In the genomic region with DNA sequence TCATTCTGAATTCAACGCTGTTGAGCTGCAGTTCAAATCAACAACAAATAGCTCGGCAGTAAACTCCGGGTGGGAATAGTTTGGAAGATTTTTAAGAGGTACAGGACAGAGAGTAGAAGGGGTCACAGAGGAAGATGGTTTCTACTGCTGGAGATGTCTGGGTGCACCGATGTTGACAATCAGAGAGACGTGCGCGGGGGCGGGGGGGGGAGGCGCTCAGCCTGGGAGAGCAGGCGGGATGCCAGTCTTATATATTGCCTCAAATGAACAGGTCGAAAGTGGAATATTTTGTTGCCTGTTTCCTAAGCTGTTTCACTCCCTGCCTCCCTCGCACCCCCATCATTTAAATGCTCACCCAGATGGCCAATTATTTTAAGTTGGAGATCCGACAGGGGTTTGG, we compare ENCODE assay signal across 10 mouse cellular contexts.
DNase-seq lines count a peak whose midpoint lies in the region; ATAC-seq and TF ChIP-seq lines count a peak whose summit lies in the region.
"Had no signal": no experiment of that assay in that cellular context is flagged by ENCODE, and none has a peak within 500 bp of the region (broad histone marks: within the 10 kb centered on the region; RNA-seq: fewer than 3 reads in every experiment).

No protein-coding gene starts in this region.

- no peak for ATAC-seq in heart, embryonic 13.5 days (ENCODE audit: extremely low read depth, insufficient number of reproducible peaks, low FRiP score, low TSS enrichment)
- ATAC-seq in limb, embryonic 13.5 days (ENCODE audit: low FRiP score, low read depth): no peak
- ATAC-seq in stomach, postnatal 0 days (ENCODE audit: low FRiP score, low TSS enrichment): no peak

- H3K4me2 ChIP-seq in heart, embryonic 13.5 days: peak overlapping the region; percentile 64
- peak overlapping the region; percentile 59 for H3K4me2 ChIP-seq in limb, embryonic 13.5 days (replicated peaks)
- H3K4me2 ChIP-seq in stomach, postnatal 0 days (replicated peaks; ENCODE audit: low read depth): peak overlapping the region; percentile 17; the same call in 1 of the 2 replicates

- TF ChIP-seq EP300 in stomach, postnatal 0 days (optimal IDR thresholded peaks at IDR 0.05): no peak

- 12% methylated on average over 13 of the region's 13 CpGs for WGBS in heart, embryonic 13.5 days
- 7% methylated on average over 13 of the region's 13 CpGs for WGBS in limb, embryonic 13.5 days
- 33% methylated on average over 13 of the region's 13 CpGs for WGBS in stomach, postnatal 0 days

- peak overlapping the region; percentile 35 for H3K4me3 ChIP-seq in heart, embryonic 13.5 days
- peak overlapping the region; percentile 25 for H3K4me3 ChIP-seq in limb, embryonic 13.5 days
- no peak overlapping the region for H3K4me3 ChIP-seq in stomach, postnatal 0 days (ENCODE audit: low read depth, low read length)

- peaks cover 22% of the 10 kb centered on the region for H3K27me3 ChIP-seq in heart, embryonic 13.5 days (replicated peaks)
- H3K27me3 ChIP-seq in limb, embryonic 13.5 days: peaks cover 10% of the 10 kb centered on the region; the same call in 1 of the 2 replicates
- no peaks in the 10 kb centered on the region for H3K27me3 ChIP-seq in stomach, postnatal 0 days (ENCODE audit: control insufficient read depth, insufficient read depth, low read length)

- H3K27ac ChIP-seq in heart, embryonic 13.5 days (replicated peaks): no peak overlapping the region
- no peak overlapping the region; the same call in 1 of the 2 replicates for H3K27ac ChIP-seq in limb, embryonic 13.5 days
- no peak overlapping the region for H3K27ac ChIP-seq in stomach, postnatal 0 days (replicated peaks)
- H3K27ac ChIP-seq: macrophage had no signal

- no peak for TF ChIP-seq CTCF in stomach, postnatal 0 days (IDR thresholded peaks at IDR 0.05; ENCODE audit: low read depth)

- H3K4me1 ChIP-seq in heart, embryonic 13.5 days: peaks cover 13% of the 10 kb centered on the region
- H3K4me1 ChIP-seq in limb, embryonic 13.5 days: peaks cover 40% of the 10 kb centered on the region
- no peaks in the 10 kb centered on the region for H3K4me1 ChIP-seq in stomach, postnatal 0 days (replicated peaks; ENCODE audit: control insufficient read depth, insufficient read depth)

- no peak for DNase-seq in heart, adult 9 months (ENCODE audit: low spot score in 2 of 2)
- DNase-seq in retina, embryonic 14.5 days (ENCODE audit: low spot score): peak; percentile 21
- no peak for DNase-seq in retina, postnatal 1 day
- DNase-seq in stomach, postnatal 0 days (ENCODE audit: low spot score): no peak
- DNase-seq in MN1 (ENCODE audit: low spot score): no peak
- no peak for DNase-seq in gastrocnemius, postnatal 25 days
- DNase-seq: kidney, postnatal 10 days had no signal

- peak overlapping the region; percentile 50 for H3K9ac ChIP-seq in heart, embryonic 13.5 days
- 0 out of 2 replicates have a peak overlapping the region, but pooled peaks have one; percentile 19 for H3K9ac ChIP-seq in limb, embryonic 13.5 days
- no peak overlapping the region for H3K9ac ChIP-seq in stomach, postnatal 0 days (ENCODE audit: low read length)

- no peaks in the 10 kb centered on the region for H3K36me3 ChIP-seq in heart, embryonic 13.5 days
- H3K36me3 ChIP-seq in limb, embryonic 13.5 days: no peaks in the 10 kb centered on the region
- H3K36me3 ChIP-seq in stomach, postnatal 0 days (ENCODE audit: control insufficient read depth, insufficient read depth, low read length): no peaks in the 10 kb centered on the region

- no peaks in the 10 kb centered on the region for H3K9me3 ChIP-seq in heart, embryonic 13.5 days
- no peaks in the 10 kb centered on the region for H3K9me3 ChIP-seq in limb, embryonic 13.5 days
- no peaks in the 10 kb centered on the region for H3K9me3 ChIP-seq in stomach, postnatal 0 days (ENCODE audit: control insufficient read depth, low read length)
